Mouse (Mus musculus) olfactory bulb, adult 2 months (tissue): ENCODE measurements around the gene Fcho2. TPM values are rescaled to one million over a fixed set of nuclear protein-coding genes. Genes with fewer than 3 reads are reported as not detected.

Experiments
- H3K27ac ChIP-seq: fragments of 200-500 bp; 2 replicates; pipeline ENCODE4 v1.5.1; 2012; ENCODE audit warnings: low read depth, low read length; ENCODE audit not compliant: insufficient read depth
- H3K4me1 ChIP-seq: fragments of 200-500 bp; 2 replicates; pipeline ENCODE4 v1.6.1; 2012; ENCODE audit warnings: low read length; ENCODE audit not compliant: control insufficient read depth, insufficient read depth
- H3K4me3 ChIP-seq: fragments of 200-500 bp; 2 replicates; pipeline ENCODE4 v1.5.1; 2012; ENCODE audit warnings: mild to moderate bottlenecking, low read depth, low read length, moderate library complexity; ENCODE audit not compliant: insufficient read depth
- CTCF ChIP-seq: fragments of 200-500 bp; IDR thresholded peaks from 2 replicates; pipeline ENCODE4 v1.5.1; 2012; ENCODE audit warnings: low read depth, mild to moderate bottlenecking, low read length, moderate library complexity; ENCODE audit not compliant: insufficient read depth
- POLR2A ChIP-seq: fragments of 200-500 bp; IDR thresholded peaks from 2 replicates; pipeline ENCODE4 v1.6.1; 2012; ENCODE audit warnings: mild to moderate bottlenecking, low read depth, low read length, moderate library complexity; ENCODE audit not compliant: insufficient read depth
- whole genome bisulfite sequencing: fragments of 180-500 bp; shearing (Covaris S2); methylation state at CpG from one replicate; pipeline ENCODE4 v1.1.7; 2018; 5-methylcytosine and 5-hydroxymethylcytosine counted together
- polyA plus RNA-seq: library from polyadenylated mRNA; stranded (reverse); fragments of >200 nt; gene quantifications from 2 replicates; pipeline ENCODE4 v1.2.4, GENCODE M21; 2012; ENCODE audit warnings: low replicate concordance; ENCODE audit not compliant: missing spikeins, insufficient read depth, insufficient read length

Gene Fcho2
- polyA plus RNA-seq, 1 experiment = not detected

DNA sequence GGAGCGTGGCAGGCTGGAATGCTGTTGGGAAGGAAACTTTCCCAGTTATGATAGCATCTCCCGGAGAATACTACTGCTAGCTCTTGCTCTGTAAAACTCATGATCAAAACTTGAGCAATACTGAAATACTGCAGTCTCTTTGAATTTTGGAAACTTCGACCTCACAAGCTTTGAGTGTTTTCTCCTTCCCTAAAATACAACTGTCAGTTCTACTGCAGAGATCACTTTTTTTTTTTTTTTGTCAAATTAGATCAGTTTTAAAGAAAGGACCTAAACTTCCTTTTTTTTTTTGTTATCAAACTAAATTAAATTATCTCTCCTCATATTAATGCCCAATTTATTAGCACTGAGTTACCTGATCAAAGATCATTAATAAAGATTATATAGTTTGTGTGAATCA lies 37.3 kb downstream of the Fcho2 start:
- WGBS = 97% methylated on average over 3 of the region's 3 CpGs

DNA sequence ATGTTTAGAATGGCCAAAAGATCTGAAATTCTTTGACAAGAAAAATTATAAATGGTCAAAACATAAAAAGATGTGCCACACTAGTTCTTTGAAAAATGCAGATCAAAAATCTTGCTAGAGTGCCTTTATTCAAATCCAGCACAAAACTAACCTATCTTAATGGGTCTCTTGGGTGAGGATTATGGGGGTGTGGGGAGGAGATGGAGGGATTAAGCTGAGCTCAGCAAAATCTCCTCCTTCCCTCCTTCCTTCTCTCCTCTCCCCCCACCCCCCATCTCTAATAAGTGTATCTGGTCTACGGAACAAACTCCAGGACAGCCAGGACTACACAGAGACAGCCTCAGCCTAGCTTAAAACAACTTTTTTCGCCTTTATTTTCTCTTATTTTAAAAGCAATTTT lies 43.8 kb downstream of the Fcho2 start:
- Histone ChIP-seq H3K4me1 (0 out of 2 replicates have a peak, but pooled peaks cover 2% of the 10 kb centered on the region), H3K4me3 (no peak overlapping the region), H3K27ac (no peak overlapping the region)
- no peak for TF ChIP-seq POLR2A
- no peak for TF ChIP-seq CTCF
- WGBS = 93% methylated on average over 2 of the region's 2 CpGs

More for the DNA sequence above, 37.3 kb downstream of the Fcho2 start:
- Histone ChIP-seq H3K4me1 (no peaks in the 10 kb centered on the region), H3K4me3 (no peak overlapping the region), H3K27ac (no peak overlapping the region)
- TF ChIP-seq POLR2A = no peak
- TF ChIP-seq CTCF = no peak

DNA sequence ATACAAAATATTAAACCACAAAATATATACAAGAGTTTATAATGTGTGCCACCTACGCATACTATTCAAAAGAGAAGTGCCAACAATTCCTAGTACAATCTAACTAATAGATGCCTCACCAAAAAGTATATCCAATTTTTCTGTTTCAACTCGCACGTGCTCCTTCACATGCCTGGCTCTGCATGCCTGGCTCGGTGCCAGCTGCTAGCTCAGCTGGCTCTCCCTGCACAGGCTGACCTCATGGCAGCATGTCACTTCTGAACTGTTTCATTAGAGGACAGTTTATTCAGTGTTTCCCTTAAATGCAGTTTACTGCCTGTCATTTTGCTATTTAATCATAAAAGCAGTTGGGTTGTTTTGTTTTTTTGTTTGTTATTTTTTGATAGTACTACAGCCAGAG lies 46.9 kb downstream of the Fcho2 start:
- TF ChIP-seq CTCF (no peak), POLR2A (no peak)
- no peak overlapping the region for H3K4me3 ChIP-seq
- WGBS = 43% methylated on average over 4 of the region's 4 CpGs
- 0 out of 2 replicates have a peak, but pooled peaks cover 2% of the 10 kb centered on the region for H3K4me1 ChIP-seq
- H3K27ac ChIP-seq = no peak overlapping the region

DNA sequence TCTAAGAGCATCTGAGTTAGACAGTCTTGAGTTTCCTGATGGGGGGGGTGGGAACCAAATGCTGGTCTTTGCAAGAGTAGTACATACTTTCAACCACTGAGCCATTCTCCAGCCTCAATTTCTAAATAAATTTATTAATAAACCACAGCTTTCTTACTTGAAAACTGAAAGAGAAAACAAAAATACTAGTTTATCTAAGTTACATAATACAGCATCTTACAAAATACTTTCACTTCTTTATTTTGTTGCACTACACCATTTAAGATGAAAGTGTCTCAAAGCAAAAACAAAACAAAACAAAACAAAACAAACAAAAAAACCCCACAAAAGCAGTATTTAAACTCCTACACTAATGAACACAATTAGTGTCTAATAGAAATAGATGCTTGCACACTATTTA lies 53.5 kb downstream of the Fcho2 start:
- H3K4me3 ChIP-seq = no peak overlapping the region
- no peak overlapping the region for H3K27ac ChIP-seq
- no peak for TF ChIP-seq CTCF
- TF ChIP-seq POLR2A = no peak
- H3K4me1 ChIP-seq = no peaks in the 10 kb centered on the region

DNA sequence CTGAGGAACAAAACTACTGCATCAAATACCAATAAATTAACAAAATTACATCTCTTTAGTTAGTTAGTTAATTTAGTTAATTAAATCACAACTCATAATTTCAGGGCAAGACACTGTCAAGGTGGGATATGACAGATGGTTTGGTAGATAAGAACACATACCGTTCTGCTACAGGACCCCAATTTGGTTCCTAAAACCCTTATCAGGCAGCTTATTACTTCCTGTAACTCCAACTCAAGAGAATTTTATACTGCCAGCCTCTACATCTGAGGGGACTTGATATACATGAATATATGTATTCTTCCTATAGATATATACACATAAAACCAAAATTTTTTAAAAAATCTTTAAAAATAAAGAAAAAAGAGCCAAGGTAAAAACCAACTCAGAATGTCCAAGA lies 59.4 kb downstream of the Fcho2 start:
- no peaks in the 10 kb centered on the region for H3K4me1 ChIP-seq
- no peak overlapping the region for H3K4me3 ChIP-seq
- 96% methylated on average over 1 of the region's 1 CpGs for WGBS
- TF ChIP-seq POLR2A (no peak), CTCF (no peak)
- no peak overlapping the region for H3K27ac ChIP-seq

DNA sequence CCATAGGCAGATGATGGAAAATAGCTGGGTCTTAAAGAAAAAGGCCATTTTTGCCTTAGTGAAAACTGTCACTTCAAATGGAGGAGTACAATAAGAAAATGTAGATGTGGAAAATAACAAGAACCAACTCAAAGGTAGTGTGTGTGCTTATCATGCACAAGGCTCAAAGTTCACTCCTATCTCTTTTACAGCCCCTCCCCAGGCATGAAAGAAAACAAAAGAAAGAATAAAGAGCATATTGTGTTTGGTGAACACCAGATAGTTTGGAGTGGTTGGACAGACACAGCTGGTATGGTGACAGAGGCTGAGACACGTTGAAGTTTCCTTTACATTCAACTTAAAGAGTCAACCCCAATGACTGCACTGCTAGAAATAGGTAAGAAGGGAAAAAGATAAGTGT lies 70.6 kb downstream of the Fcho2 start:
- no peaks in the 10 kb centered on the region for H3K4me1 ChIP-seq
- H3K27ac ChIP-seq = no peak overlapping the region
- TF ChIP-seq CTCF (no peak), POLR2A (no peak)
- no peak overlapping the region for H3K4me3 ChIP-seq
- 43% methylated on average over 1 of the region's 1 CpGs for WGBS

DNA sequence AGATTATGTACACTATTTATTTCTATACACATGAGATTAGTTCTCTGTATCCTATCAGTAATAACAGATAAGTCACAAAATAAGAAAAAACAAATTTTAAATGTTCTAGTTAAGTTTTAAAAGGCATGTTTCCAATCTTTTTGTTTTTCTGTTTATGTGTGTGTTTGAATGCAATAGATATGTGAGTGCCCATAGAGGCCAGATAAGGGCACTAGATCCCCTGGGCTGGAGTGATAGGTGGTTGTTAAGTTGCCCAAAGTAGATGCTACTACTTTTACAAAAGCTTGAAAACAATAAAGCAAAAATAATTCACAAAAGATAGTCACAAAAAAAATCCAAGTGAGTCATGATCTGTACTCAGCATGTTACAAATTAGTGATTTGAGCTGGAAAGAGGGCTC lies 71.4 kb downstream of the Fcho2 start:
- H3K27ac ChIP-seq = no peak overlapping the region
- H3K4me3 ChIP-seq = no peak overlapping the region
- H3K4me1 ChIP-seq = no peaks in the 10 kb centered on the region
- TF ChIP-seq CTCF = no peak
- no peak for TF ChIP-seq POLR2A

DNA sequence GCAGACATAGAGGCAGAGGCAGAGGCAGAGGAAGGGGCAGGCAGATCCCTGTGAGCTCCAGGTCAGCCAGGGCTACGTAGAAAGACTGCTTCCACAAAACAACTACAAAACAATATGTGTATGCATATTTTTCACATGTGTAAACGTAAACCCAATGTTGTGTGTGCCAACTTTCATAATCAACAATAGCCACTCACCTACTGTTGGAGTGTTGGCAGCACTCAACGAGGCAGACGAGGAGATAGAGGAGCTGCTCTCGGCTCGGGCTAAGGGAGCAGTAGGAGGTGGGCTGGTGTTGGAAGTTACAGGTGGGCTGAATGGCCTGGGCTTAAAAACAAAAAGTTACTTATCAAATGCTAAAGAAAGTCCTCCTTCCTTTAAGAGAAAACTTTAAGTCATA lies 72.0 kb downstream of the Fcho2 start:
- TF ChIP-seq POLR2A (no peak), CTCF (no peak)
- no peak overlapping the region for H3K4me3 ChIP-seq
- WGBS = 90% methylated on average over 6 of the region's 6 CpGs

DNA sequence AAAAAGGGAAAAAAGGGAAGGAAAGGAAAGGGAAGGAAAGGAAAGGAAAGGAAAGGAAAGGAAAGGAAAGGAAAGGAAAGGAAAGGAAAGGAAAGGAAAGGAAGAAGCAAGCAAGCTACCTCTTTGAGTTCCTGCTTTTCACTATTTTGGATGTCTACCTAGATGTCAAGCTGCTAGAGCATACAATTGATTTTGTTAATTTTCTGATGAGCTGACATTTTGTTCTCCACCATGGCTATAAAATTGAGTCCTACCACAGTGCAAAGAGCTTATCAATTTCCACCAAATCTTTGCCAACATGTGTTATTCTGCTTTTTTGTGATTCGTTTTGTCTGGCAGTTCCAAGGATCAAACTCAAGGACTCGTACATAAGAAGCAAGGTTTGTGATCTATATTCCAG lies 77.0 kb downstream of the Fcho2 start:
- WGBS = 92% methylated on average over 2 of the region's 2 CpGs
- TF ChIP-seq POLR2A = no peak
- TF ChIP-seq CTCF = no peak
- Histone ChIP-seq H3K27ac (no peak overlapping the region), H3K4me3 (no peak overlapping the region), H3K4me1 (no peaks in the 10 kb centered on the region)

More for the DNA sequence above, 72.0 kb downstream of the Fcho2 start:
- no peaks in the 10 kb centered on the region for H3K4me1 ChIP-seq
- no peak overlapping the region for H3K27ac ChIP-seq

DNA sequence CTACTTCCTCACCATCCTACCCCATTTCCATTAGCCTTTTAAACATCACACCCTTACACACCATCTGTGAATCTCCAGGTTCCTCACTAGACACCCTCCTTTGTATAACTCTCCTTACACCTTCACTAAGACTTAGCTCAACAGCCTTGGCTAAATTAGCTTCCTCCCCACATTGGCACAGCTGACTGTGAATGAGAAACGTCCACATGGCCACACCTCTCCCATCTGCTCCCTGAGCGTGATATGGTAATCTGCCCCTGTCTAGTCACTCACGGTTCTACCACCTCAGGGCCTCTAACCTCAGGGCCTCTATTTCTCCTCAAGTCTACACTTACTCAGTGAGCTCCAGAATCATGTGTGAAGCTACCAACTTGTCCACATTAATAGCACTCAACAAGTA lies 82.0 kb downstream of the Fcho2 start:
- WGBS = 77% methylated on average over 3 of the region's 3 CpGs
- no peak for TF ChIP-seq CTCF
- no peak for TF ChIP-seq POLR2A
- Histone ChIP-seq H3K27ac (no peak overlapping the region), H3K4me3 (no peak overlapping the region), H3K4me1 (no peaks in the 10 kb centered on the region)
